Mouse (Mus musculus): Measurements from ENCODE around the gene Arrdc2. TPM values are rescaled to one million over a fixed set of nuclear protein-coding genes. Genes with fewer than 3 reads are reported as not detected.

The Arrdc2 gene
- total and polyA plus RNA-seq, 3 experiments, result 13.1 to 22.5 TPM; not detected in 1

- H3K4me3 ChIP-seq (ENCODE audit: control insufficient read depth in 1 of 2, insufficient read depth in 1 of 2, low read depth in 2 of 2, low read length in 2 of 2), result no peak overlapping the region
These were observed 32.2 kb downstream of the Arrdc2 start for GRCm38 (mm10) chr8:70807304-70807703.

GRCm38 (mm10) chr8:70806541-70806940, 33.0 kb downstream of the Arrdc2 start:
- TF ChIP-seq TCF12 (IDR thresholded peaks at IDR 0.05; ENCODE audit: low read depth, low read length) (no peak), JUND (IDR thresholded peaks at IDR 0.05; ENCODE audit: low read depth, low read length) (no peak), MAFK (IDR thresholded peaks at IDR 0.05; ENCODE audit: borderline replicate concordance, low read depth, low read length) (no peak), RCOR1 (IDR thresholded peaks at IDR 0.05; ENCODE audit: low read depth, low read length) (no peak), ZMIZ1 (IDR thresholded peaks at IDR 0.05; ENCODE audit: low read depth, low read length) (no peak), POLR2AphosphoS2 (IDR thresholded peaks at IDR 0.05; ENCODE audit: low read length) (no peak), HCFC1 (IDR thresholded peaks at IDR 0.05; ENCODE audit: low read depth, low read length) (no peak), ZNF384 (IDR thresholded peaks at IDR 0.05; ENCODE audit: low read depth, low read length) (no peak), SIN3A (IDR thresholded peaks at IDR 0.05; ENCODE audit: low read length) (no peak), MXI1 (IDR thresholded peaks at IDR 0.05; ENCODE audit: low read depth, low read length) (no peak), ELF1 (IDR thresholded peaks at IDR 0.05; ENCODE audit: low read depth, low read length) (no peak)
- H3K79me2 ChIP-seq (ENCODE audit: control insufficient read depth, insufficient read depth, low read length, poor library complexity), result no peaks in the 10 kb centered on the region; the same call in 1 of the 2 replicates
- peaks cover 0 to 16% of the 10 kb centered on the region in 2 experiments; a peak in 3 of 4 replicates for H3K4me1 ChIP-seq (ENCODE audit: control insufficient read depth in 1 of 2, insufficient read depth in 2 of 2, low read length in 2 of 2)
- no peak for DNase-seq (ENCODE audit: low read depth, low spot score)
- H3K9ac ChIP-seq (ENCODE audit: control insufficient read depth, low read depth, low read length, poor library complexity, severe bottlenecking), result no peak overlapping the region
- H3K36me3 ChIP-seq (ENCODE audit: control insufficient read depth in 1 of 2, insufficient read depth in 2 of 2, low read length in 2 of 2), result peaks cover 0 to 6% of the 10 kb centered on the region in 2 experiments; a peak in 1 of 4 replicates
- H3K4me3 ChIP-seq (ENCODE audit: control insufficient read depth in 1 of 2, insufficient read depth in 1 of 2, low read depth in 2 of 2, low read length in 2 of 2), result no peak overlapping the region
- no peaks in the 10 kb centered on the region for H3K9me3 ChIP-seq (replicated peaks; ENCODE audit: insufficient read depth, low read length)
- H3K27me3 ChIP-seq (ENCODE audit: control insufficient read depth in 1 of 2, insufficient read depth in 2 of 2, low read length in 2 of 2), result no peaks in the 10 kb centered on the region
- no peak overlapping the region for H3K27ac ChIP-seq (ENCODE audit: control insufficient read depth, low read depth, low read length)

More at GRCm38 (mm10) chr8:70807304-70807703, 32.2 kb downstream of the Arrdc2 start:
- H3K27me3 ChIP-seq (ENCODE audit: control insufficient read depth in 1 of 2, insufficient read depth in 2 of 2, low read length in 2 of 2), result no peaks in the 10 kb centered on the region
- no peak overlapping the region for H3K9ac ChIP-seq (ENCODE audit: control insufficient read depth, low read depth, low read length, poor library complexity, severe bottlenecking)
- no peaks in the 10 kb centered on the region for H3K9me3 ChIP-seq (replicated peaks; ENCODE audit: insufficient read depth, low read length)
- peaks cover 0 to 6% of the 10 kb centered on the region in 2 experiments; a peak in 1 of 4 replicates for H3K36me3 ChIP-seq (ENCODE audit: control insufficient read depth in 1 of 2, insufficient read depth in 2 of 2, low read length in 2 of 2)
- no peak for DNase-seq (ENCODE audit: low read depth, low spot score)
- H3K79me2 ChIP-seq (ENCODE audit: control insufficient read depth, insufficient read depth, low read length, poor library complexity), result no peaks in the 10 kb centered on the region; the same call in 1 of the 2 replicates
- TF ChIP-seq ETS1 (IDR thresholded peaks at IDR 0.05; ENCODE audit: low read depth, low read length) (no peak), MYB (IDR thresholded peaks at IDR 0.05; ENCODE audit: low read depth, low read length) (no peak), USF2 (IDR thresholded peaks at IDR 0.05; ENCODE audit: borderline replicate concordance in 1 of 2, insufficient read depth in 1 of 2, low read depth in 1 of 2, low read length in 2 of 2) (no peak), MEF2A (IDR thresholded peaks at IDR 0.05; ENCODE audit: extremely low read depth, insufficient replicate concordance, low read depth, low read length, poor library complexity, severe bottlenecking) (no peak), POLR2AphosphoS5 (IDR thresholded peaks at IDR 0.05; ENCODE audit: borderline replicate concordance, low read depth, low read length) (no peak), HCFC1 (IDR thresholded peaks at IDR 0.05; ENCODE audit: low read depth, low read length) (no peak), RAD21 (IDR thresholded peaks at IDR 0.05; ENCODE audit: low read depth, low read length) (no peak)
- H3K4me1 ChIP-seq (ENCODE audit: control insufficient read depth in 1 of 2, insufficient read depth in 2 of 2, low read length in 2 of 2), result peaks cover 0 to 16% of the 10 kb centered on the region in 2 experiments; a peak in 3 of 4 replicates
- no peak overlapping the region for H3K27ac ChIP-seq (ENCODE audit: control insufficient read depth, low read depth, low read length)

Measured in MEL (cell line).